Mouse (Mus musculus) ES-E14 (cell line): ENCODE measurements around the gene Syt2.

Experiments used
- CHD2 ChIP-seq: IDR thresholded peaks from 2 replicates; pipeline ENCODE4 v1.6.1; 2014; ENCODE audit warnings: mild to moderate bottlenecking, low read depth, low read length, inconsistent platforms
- HCFC1 ChIP-seq: IDR thresholded peaks from 2 replicates; pipeline ENCODE4 v1.6.1; 2012; ENCODE audit warnings: low read length, inconsistent platforms, borderline replicate concordance; ENCODE audit not compliant: insufficient read depth
- MAFK ChIP-seq: IDR thresholded peaks from 2 replicates; pipeline ENCODE4 v1.6.1; 2014; ENCODE audit warnings: mild to moderate bottlenecking, low read depth, low read length, inconsistent platforms; ENCODE audit not compliant: insufficient read depth
- ZC3H11A ChIP-seq: IDR thresholded peaks from 2 replicates; pipeline ENCODE4 v1.6.1; 2012; ENCODE audit warnings: low read depth, mild to moderate bottlenecking, inconsistent platforms, low read length, borderline replicate concordance
- ZNF384 ChIP-seq: IDR thresholded peaks from 2 replicates; pipeline ENCODE4 v1.6.1; 2012; ENCODE audit warnings: low read depth, low read length, inconsistent platforms

GRCm38 (mm10) chr1:134660163-134660562 lies 13.7 kb downstream of the Syt2 start:
- TF ChIP-seq MAFK (no peak), HCFC1 (no peak), ZC3H11A (no peak), ZNF384 (no peak), CHD2 (no peak)
